Mouse (Mus musculus): ENCODE measurements around the gene Mtch2. TPM values are rescaled to one million over a fixed set of nuclear protein-coding genes. Genes with fewer than 3 reads are reported as not detected.

Gene Mtch2
- polyA plus RNA-seq, 1 experiment, result 495 TPM

DNA sequence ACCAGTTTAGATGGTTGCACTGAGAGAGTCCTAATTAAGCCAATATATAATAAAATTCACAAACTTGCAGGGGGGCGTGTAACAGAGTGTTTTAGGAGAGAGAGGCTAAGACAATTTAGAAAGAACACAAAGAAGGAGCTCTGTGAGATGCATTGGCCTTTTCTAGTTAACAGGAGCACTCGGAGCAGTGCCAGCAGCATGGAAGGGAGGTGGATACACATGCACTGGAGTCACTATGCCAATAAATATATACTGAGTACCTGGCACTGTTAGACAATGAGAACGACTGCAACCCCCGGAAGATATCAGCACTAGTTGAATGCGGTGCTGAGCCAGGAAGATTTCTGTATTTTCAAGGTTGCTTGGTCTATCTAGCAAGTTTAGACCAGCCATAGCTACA lies 2.7 kb upstream of the Mtch2 start:
- no peak for TF ChIP-seq POLR2A (IDR thresholded peaks at IDR 0.05; ENCODE audit: control insufficient read depth, low read depth, low read length)
- H3K36me3 ChIP-seq (ENCODE audit: control insufficient read depth, insufficient read depth, low read length), result no peaks in the 10 kb centered on the region
- H3K4me1 ChIP-seq (ENCODE audit: control insufficient read depth, insufficient read depth, low read length), result peaks cover 3% of the 10 kb centered on the region; the same call in 1 of the 2 replicates
- H3K27ac ChIP-seq (ENCODE audit: control insufficient read depth, insufficient read depth, low read depth, low read length), result no peak overlapping the region
- H3K4me3 ChIP-seq (ENCODE audit: control insufficient read depth, low read depth, low read length), result no peak overlapping the region
- H3K27me3 ChIP-seq (ENCODE audit: control insufficient read depth, insufficient read depth, low read length), result no peaks in the 10 kb centered on the region

DNA sequence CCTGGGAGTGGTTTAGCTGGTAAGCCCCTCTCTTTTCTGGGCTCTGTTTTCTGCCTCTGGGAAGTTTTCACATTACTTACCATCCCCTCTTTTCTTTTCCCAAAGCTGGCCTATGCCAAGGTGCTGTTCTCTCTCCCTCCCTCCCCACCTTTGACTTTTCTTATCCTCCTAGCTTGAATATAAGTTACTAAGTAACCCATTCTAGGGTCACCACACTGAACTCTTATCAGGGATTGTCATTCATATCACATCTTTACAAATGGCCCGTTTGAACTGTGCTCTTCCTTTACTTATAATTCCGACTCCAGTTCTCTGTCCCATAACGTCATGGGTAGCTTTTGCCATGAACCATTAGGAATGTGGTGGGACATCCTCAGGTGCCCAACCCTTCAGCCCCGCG lies 1.7 kb upstream of the Mtch2 start:
- Histone ChIP-seq H3K27me3 (ENCODE audit: control insufficient read depth, insufficient read depth, low read length) (no peaks in the 10 kb centered on the region), H3K4me1 (ENCODE audit: control insufficient read depth, insufficient read depth, low read length) (peaks cover 3% of the 10 kb centered on the region; the same call in 1 of the 2 replicates), H3K36me3 (ENCODE audit: control insufficient read depth, insufficient read depth, low read length) (no peaks in the 10 kb centered on the region; the same call in 1 of the 2 replicates), H3K27ac (ENCODE audit: control insufficient read depth, insufficient read depth, low read depth, low read length) (no peak overlapping the region), H3K4me3 (ENCODE audit: control insufficient read depth, low read depth, low read length) (peak overlapping the region; percentile 9; the same call in 1 of the 2 replicates)
- TF ChIP-seq POLR2A (IDR thresholded peaks at IDR 0.05; ENCODE audit: control insufficient read depth, low read depth, low read length), result no peak
- TF ChIP-seq CTCF (IDR thresholded peaks at IDR 0.05; ENCODE audit: control insufficient read depth, insufficient read depth, insufficient replicate concordance, low read depth, low read length), result no peak

DNA sequence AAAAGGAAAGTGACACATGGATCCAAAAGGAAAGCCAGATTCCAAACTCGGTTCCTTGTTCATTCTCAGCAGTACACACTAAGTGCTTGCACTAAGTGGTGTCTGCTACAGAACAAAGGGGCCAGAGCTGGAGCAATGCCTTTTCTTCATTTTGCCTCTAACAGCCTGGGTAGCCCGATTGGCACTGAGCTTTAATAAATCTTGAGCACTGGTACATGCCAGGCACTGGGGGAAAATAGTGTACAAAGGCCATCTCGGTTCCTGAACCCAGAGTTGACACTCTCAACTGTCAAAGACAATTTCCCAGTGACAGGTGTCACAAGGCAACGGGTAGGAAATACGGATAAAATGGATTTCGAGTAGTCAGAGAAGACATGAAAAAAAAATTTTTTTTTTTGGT lies 784 bp upstream of the Mtch2 start:
- Histone ChIP-seq H3K4me1 (ENCODE audit: control insufficient read depth, insufficient read depth, low read length) (peaks cover 3% of the 10 kb centered on the region), H3K27me3 (ENCODE audit: control insufficient read depth, insufficient read depth, low read length) (no peaks in the 10 kb centered on the region), H3K36me3 (ENCODE audit: control insufficient read depth, insufficient read depth, low read length) (no peaks in the 10 kb centered on the region; the same call in none of the 2 replicates), H3K4me3 (ENCODE audit: control insufficient read depth, low read depth, low read length) (peak overlapping the region; percentile 99), H3K27ac (ENCODE audit: control insufficient read depth, insufficient read depth, low read depth, low read length) (no peak overlapping the region; the same call in 1 of the 2 replicates)
- TF ChIP-seq CTCF (IDR thresholded peaks at IDR 0.05; ENCODE audit: control insufficient read depth, insufficient read depth, insufficient replicate concordance, low read depth, low read length) (no peak), POLR2A (IDR thresholded peaks at IDR 0.05; ENCODE audit: control insufficient read depth, low read depth, low read length) (no peak)

DNA sequence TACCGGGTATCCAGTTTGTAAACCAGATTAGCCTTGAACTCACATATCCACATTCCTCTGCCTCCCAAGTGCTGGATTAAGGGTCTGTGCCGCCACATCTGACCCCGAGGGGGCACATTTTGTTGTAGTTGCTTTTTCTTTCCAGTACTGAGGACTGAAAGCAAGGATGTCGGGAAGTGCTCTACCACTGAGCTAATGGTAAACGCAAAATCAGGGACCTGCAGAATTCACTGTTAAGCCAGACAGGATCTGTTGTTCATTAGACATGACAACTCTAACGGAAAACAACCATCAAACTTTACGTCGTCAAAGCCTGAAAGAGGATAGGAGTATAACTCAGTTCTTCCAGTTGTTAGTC lies 379 bp upstream of the Mtch2 start:
- TF ChIP-seq POLR2A (IDR thresholded peaks at IDR 0.05; ENCODE audit: control insufficient read depth, low read depth, low read length), result no peak
- TF ChIP-seq CTCF (IDR thresholded peaks at IDR 0.05; ENCODE audit: control insufficient read depth, insufficient read depth, insufficient replicate concordance, low read depth, low read length), result no peak

DNA sequence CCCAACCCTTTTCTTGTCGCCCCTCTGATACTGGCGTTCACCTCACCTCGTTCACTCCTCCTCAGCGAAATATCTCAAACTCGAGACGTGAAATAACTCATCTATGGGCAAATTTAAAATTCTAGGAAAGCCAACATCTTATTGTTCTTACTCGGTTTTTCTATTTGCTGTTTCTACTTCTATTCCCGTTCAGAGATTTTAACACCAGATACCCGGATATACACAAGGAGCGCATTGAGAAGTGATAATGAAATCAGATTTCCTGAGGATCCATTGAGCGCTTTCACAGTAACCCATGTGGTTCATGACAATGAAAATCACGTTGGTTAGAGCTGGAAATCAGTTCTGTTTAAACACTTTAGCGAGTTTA lies 711 bp downstream of the Mtch2 start:
- no peak for TF ChIP-seq POLR2A (IDR thresholded peaks at IDR 0.05; ENCODE audit: control insufficient read depth, low read depth, low read length)
- no peak for TF ChIP-seq CTCF (IDR thresholded peaks at IDR 0.05; ENCODE audit: control insufficient read depth, insufficient read depth, insufficient replicate concordance, low read depth, low read length)
- no peaks in the 10 kb centered on the region for H3K27me3 ChIP-seq (ENCODE audit: control insufficient read depth, insufficient read depth, low read length)
- peak overlapping the region; percentile 100 for H3K27ac ChIP-seq (ENCODE audit: control insufficient read depth, insufficient read depth, low read depth, low read length)
- H3K4me3 ChIP-seq (ENCODE audit: control insufficient read depth, low read depth, low read length), result peak overlapping the region; percentile 99
- peaks cover 3% of the 10 kb centered on the region for H3K4me1 ChIP-seq (ENCODE audit: control insufficient read depth, insufficient read depth, low read length)
- no peaks in the 10 kb centered on the region; the same call in none of the 2 replicates for H3K36me3 ChIP-seq (ENCODE audit: control insufficient read depth, insufficient read depth, low read length)

More for the DNA sequence above, 379 bp upstream of the Mtch2 start:
- Histone ChIP-seq H3K4me1 (ENCODE audit: control insufficient read depth, insufficient read depth, low read length) (peaks cover 3% of the 10 kb centered on the region), H3K36me3 (ENCODE audit: control insufficient read depth, insufficient read depth, low read length) (no peaks in the 10 kb centered on the region; the same call in none of the 2 replicates), H3K27ac (ENCODE audit: control insufficient read depth, insufficient read depth, low read depth, low read length) (peak overlapping the region; percentile 93), H3K4me3 (ENCODE audit: control insufficient read depth, low read depth, low read length) (peak overlapping the region; percentile 99), H3K27me3 (ENCODE audit: control insufficient read depth, insufficient read depth, low read length) (no peaks in the 10 kb centered on the region)

GRCm38 (mm10) chr2:90848331-90848730 lies 1.4 kb downstream of the Mtch2 start:
- TF ChIP-seq POLR2A (IDR thresholded peaks at IDR 0.05; ENCODE audit: control insufficient read depth, low read depth, low read length) (no peak), CTCF (IDR thresholded peaks at IDR 0.05; ENCODE audit: control insufficient read depth, insufficient read depth, insufficient replicate concordance, low read depth, low read length) (no peak)

GRCm38 (mm10) chr2:90850401-90850800 lies 3.4 kb downstream of the Mtch2 start:
- H3K4me3 ChIP-seq (ENCODE audit: control insufficient read depth, low read depth, low read length), result no peak overlapping the region
- peaks cover 3% of the 10 kb centered on the region for H3K4me1 ChIP-seq (ENCODE audit: control insufficient read depth, insufficient read depth, low read length)
- TF ChIP-seq POLR2A (IDR thresholded peaks at IDR 0.05; ENCODE audit: control insufficient read depth, low read depth, low read length), result no peak
- TF ChIP-seq CTCF (IDR thresholded peaks at IDR 0.05; ENCODE audit: control insufficient read depth, insufficient read depth, insufficient replicate concordance, low read depth, low read length), result no peak
- no peaks in the 10 kb centered on the region; the same call in none of the 2 replicates for H3K36me3 ChIP-seq (ENCODE audit: control insufficient read depth, insufficient read depth, low read length)
- H3K27ac ChIP-seq (ENCODE audit: control insufficient read depth, insufficient read depth, low read depth, low read length), result no peak overlapping the region
- H3K27me3 ChIP-seq (ENCODE audit: control insufficient read depth, insufficient read depth, low read length), result no peaks in the 10 kb centered on the region

More at GRCm38 (mm10) chr2:90848331-90848730, 1.4 kb downstream of the Mtch2 start:
- Histone ChIP-seq H3K4me3 (ENCODE audit: control insufficient read depth, low read depth, low read length) (no peak overlapping the region), H3K27me3 (ENCODE audit: control insufficient read depth, insufficient read depth, low read length) (no peaks in the 10 kb centered on the region), H3K27ac (ENCODE audit: control insufficient read depth, insufficient read depth, low read depth, low read length) (no peak overlapping the region), H3K4me1 (ENCODE audit: control insufficient read depth, insufficient read depth, low read length) (peaks cover 3% of the 10 kb centered on the region), H3K36me3 (ENCODE audit: control insufficient read depth, insufficient read depth, low read length) (no peaks in the 10 kb centered on the region; the same call in none of the 2 replicates)

DNA sequence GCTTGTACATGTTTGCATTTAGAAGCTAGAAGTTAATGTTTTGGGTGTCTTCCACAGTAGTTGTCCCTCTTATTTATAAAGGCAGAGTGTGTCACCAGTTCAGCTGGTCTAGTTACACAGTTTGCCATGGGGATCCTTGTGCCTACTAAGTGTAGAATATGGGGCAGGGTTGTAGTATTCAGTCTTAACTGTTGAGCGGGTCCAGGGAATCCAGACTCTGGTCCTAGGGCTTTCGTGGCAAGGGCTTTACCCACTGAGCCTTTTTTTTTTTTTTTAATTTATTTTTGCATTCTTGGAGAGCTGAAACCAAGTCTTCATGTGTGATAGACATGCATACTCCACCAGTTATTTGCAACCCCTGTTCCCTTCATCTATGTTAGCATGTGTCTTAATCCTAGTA lies 14.5 kb downstream of the Mtch2 start:
- H3K4me1 ChIP-seq (ENCODE audit: control insufficient read depth, insufficient read depth, low read length), result no peaks in the 10 kb centered on the region
- no peak for TF ChIP-seq POLR2A (IDR thresholded peaks at IDR 0.05; ENCODE audit: control insufficient read depth, low read depth, low read length)
- no peak for TF ChIP-seq CTCF (IDR thresholded peaks at IDR 0.05; ENCODE audit: control insufficient read depth, insufficient read depth, insufficient replicate concordance, low read depth, low read length)
- no peak overlapping the region for H3K27ac ChIP-seq (ENCODE audit: control insufficient read depth, insufficient read depth, low read depth, low read length)
- H3K36me3 ChIP-seq (ENCODE audit: control insufficient read depth, insufficient read depth, low read length), result peaks cover 5% of the 10 kb centered on the region
- no peak overlapping the region for H3K4me3 ChIP-seq (ENCODE audit: control insufficient read depth, low read depth, low read length)
- no peaks in the 10 kb centered on the region for H3K27me3 ChIP-seq (ENCODE audit: control insufficient read depth, insufficient read depth, low read length)
